Mouse (Mus musculus): ENCODE measurements around the gene Zup1.

DNA sequence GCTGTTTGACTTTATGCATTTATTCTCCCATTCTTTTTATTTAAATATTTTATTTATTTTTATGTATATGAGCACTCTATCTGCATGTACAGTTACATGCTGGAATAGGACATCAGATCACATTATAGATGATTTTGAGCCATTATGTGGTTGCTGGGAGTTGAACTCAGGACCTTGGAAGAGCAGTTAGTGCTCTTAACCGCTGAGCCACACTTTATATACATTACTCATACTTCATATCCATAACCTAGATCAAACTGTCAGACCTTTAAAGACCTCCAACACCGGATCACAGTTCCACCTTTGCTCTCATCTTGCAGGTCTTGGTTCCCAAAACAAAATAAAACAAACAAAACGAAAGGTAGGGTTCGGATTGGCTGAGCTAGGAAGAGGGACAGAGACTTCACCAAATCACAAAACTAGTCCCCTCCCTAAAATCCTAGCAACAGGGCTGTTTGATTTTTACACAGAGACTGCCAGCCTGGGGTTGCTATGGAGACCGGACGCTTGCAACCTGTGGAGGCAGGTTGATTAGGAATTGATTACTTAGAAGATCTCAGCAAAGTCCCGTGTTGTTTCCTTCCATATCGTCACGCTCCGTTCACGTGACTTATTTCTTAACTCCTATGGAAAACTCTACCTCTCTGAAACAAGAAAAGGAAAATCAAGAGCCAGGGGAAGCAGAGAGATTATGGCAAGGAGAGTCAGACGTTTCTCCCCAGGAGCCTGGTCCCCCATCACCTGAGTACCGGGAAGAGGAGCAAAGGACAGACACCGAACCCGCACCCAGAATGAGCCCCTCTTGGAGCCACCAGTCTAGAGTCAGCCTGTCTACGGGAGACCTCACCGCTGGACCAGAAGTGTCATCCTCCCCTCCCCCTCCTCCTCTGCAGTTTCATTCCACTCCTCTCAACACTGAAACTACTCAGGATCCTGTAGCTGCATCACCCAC is 46.3 kb downstream of the Zup1 start, which contains the start of gene Rsph4a:
- TF ChIP-seq CTCF (IDR thresholded peaks at IDR 0.05; ENCODE audit: low read depth) (no peak), EP300 (optimal IDR thresholded peaks at IDR 0.05) (no peak)

All from stomach, postnatal 0 days (tissue).